Mouse (Mus musculus) gastrocnemius, postnatal 36 days (tissue): ENCODE results near the gene Mrpl18. TPM values are rescaled to one million over a fixed set of nuclear protein-coding genes. Genes with fewer than 3 reads are reported as not detected.

Experiments
- DNase-seq, 2 experiments: peaks; one replicate each; pipeline ENCODE4 v3.0.0; 2022
- intact Hi-C: fragments of 180-260 bp; cut with DNase I; formaldehyde crosslinking; loops from one replicate; pipeline ENCODE4 v1.15.1; 2025
- microRNA-seq, 2 experiments: library from miRNA; unstranded; fragments of <30 nt; microRNA quantifications; one replicate each; pipeline ENCODE4 v1.2.0; 2021
- total RNA-seq, 2 experiments: library from RNA; stranded (reverse); gene quantifications; 2 replicates each; pipeline ENCODE4 v1.2.3; 2021

The Mrpl18 gene
- total RNA-seq, 2 experiments from 2014 or later, result 92.4 to 107 TPM

GRCm38 (mm10) chr17:12872275-12873028 lies 43.7 kb downstream of the Mrpl18 start:
- intact Hi-C loops, result no loop called here
- DNase-seq, result no peak

DNA sequence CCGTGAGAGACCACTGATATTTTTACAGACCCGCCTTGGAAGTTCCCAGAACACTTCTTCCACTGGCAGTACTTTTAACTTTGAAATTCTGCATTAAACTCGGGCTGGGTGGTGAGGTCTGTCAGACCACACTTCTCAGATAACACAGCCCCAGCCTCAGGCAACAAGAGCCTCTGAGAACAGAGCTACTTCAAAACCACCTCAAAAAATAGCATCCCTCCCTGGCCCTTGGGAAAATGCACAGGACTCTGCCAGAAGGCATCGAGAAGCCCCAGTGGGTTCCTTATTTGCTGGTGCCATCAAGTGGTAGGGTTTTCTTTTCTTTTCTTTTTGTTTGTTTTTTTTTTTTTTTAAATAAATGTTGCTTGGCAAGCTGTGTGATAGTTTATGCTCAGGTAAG lies 47.5 kb downstream of the Mrpl18 start:
- no peak for DNase-seq
- intact Hi-C loops, result no loop called here

- intact Hi-C loops, result no loop called here
- no peak for DNase-seq
Observed at GRCm38 (mm10) chr17:12868043-12868442, 48.1 kb downstream of the Mrpl18 start, which contains the start of gene Mas1. Mas1 (minus strand) TSS chr17:12868143.

GRCm38 (mm10) chr17:12866853-12867252 lies 49.3 kb downstream of the Mrpl18 start:
- intact Hi-C loops, result no loop called here
- DNase-seq, result peak in 1 of 2 experiments; percentile 37

GRCm38 (mm10) chr17:12865407-12865806 lies 50.7 kb downstream of the Mrpl18 start:
- no peak for DNase-seq
- intact Hi-C loops, result no loop called here

- DNase-seq, result no peak
- intact Hi-C loops, result no loop called here
Observed at GRCm38 (mm10) chr17:12864111-12864510, 52.0 kb downstream of the Mrpl18 start.

Small RNAs within 50 kb of the gene (microRNA-seq; reads per million reads assigned to microRNA genes)
- gene Gm24085, result 0 reads per million in 2 experiments

Other genes starting within 250 kb of the Mrpl18 start
- gene Slc22a1, start 240.5 kb downstream of the Mrpl18 start, total RNA-seq, result not detected
- gene Igf2r, start 146.7 kb downstream of the Mrpl18 start, total RNA-seq, result 10 to 100 TPM; 41.0 to 42.8 TPM
- gene Mas1, start 48.2 kb downstream of the Mrpl18 start, total RNA-seq, result under 1 TPM; 0.22 to 0.54 TPM
- gene Mrgprh, start 40.3 kb downstream of the Mrpl18 start, total RNA-seq, result 1 to 10 TPM; 2.1 to 4.1 TPM
- not detected for gene Pnldc1, start 6.1 kb downstream of the Mrpl18 start, total RNA-seq
- gene Tcp1, start 644 bp downstream of the Mrpl18 start, total RNA-seq, result 100 to 1,000 TPM; 149 to 172 TPM
- gene Acat3, start 24.3 kb upstream of the Mrpl18 start, total RNA-seq, result not detected
- 1 to 10 TPM; 3.5 to 4.3 TPM for gene Acat2, start 44.4 kb upstream of the Mrpl18 start, total RNA-seq
- gene Wtap, start 77.8 kb upstream of the Mrpl18 start, total RNA-seq, result 10 to 100 TPM; 22.4 to 25.6 TPM
- gene Sod2, start 90.5 kb upstream of the Mrpl18 start, total RNA-seq, result 100 to 1,000 TPM; 433 to 444 TPM
- gene Gpr31b, start 136.0 kb upstream of the Mrpl18 start, total RNA-seq, result not detected
- gene Tcp10b, start 144.8 kb upstream of the Mrpl18 start, total RNA-seq, result under 1 TPM; 0.32 to 0.74 TPM
- not detected for gene Unc93a, start 215.5 kb upstream of the Mrpl18 start, total RNA-seq